Comparison of ENCODE assay signal across 8 mouse cellular contexts in the genomic region with DNA sequence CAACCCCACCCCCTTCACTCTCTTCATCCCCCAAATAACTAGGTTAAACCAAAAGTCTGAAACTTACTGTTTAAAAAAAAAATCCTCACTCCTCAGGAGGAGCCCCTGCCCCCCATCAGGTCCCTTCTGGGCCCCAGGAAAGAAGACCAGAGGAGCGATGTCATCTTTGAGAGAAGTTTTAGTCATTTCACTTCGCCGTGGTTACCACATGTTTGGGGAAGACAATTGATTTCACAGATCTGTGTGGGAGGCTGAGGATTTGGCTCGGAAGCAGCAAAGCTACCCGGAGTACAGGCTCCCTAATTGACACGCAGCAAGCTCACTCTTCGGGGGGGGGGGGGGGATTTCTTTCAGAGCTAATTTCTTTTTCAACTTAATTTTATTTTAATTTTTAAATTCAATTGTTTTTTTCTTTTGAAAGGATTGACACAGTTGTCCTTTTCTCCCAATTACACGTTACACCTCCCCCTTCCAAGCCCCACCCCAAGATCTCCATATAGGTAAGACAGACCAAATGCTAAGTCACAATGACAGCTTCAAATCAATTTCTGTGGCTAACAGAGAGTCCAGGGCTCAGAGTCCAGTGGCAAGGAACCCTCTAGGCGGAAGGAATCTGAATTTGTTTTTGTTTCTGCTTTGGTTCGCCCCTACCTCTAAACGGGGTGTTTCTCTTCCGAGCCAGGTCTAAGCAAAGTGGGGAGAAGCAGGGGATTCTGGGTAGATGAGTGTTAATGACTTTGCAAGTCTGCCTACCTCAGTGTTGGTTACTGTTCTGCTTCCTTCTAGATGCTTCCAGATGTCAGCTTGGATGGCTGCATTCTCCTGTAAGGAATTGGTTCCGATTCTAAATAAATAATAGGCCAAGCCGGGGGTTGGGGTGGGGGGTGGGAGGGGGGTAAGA.
DNase-seq lines count a peak whose midpoint lies in the region; ATAC-seq and TF ChIP-seq lines count a peak whose summit lies in the region.

No protein-coding gene starts in this region.

- TF ChIP-seq EP300 in ES-Bruce4 (IDR thresholded peaks at IDR 0.05; ENCODE audit: insufficient read depth, low read depth, low read length) = no peak

- no peak for TF ChIP-seq CTCF in gastrocnemius, adult 2 months (IDR thresholded peaks at IDR 0.05)
- TF ChIP-seq CTCF in ES-Bruce4 (IDR thresholded peaks at IDR 0.05; ENCODE audit: low read depth, low read length) = no peak

- H3K4me2 ChIP-seq in forebrain, embryonic 13.5 days = peak overlapping the region; percentile 53
- H3K4me2 ChIP-seq in limb, embryonic 12.5 days = peak overlapping the region; percentile 58

- peaks cover 12% of the 10 kb centered on the region for H3K4me1 ChIP-seq in ES-Bruce4 (ENCODE audit: control insufficient read depth, insufficient read depth, low read length)
- peaks cover 13% of the 10 kb centered on the region; the same call in 1 of the 2 replicates for H3K4me1 ChIP-seq in forebrain, embryonic 13.5 days
- peaks cover 17% of the 10 kb centered on the region; the same call in 1 of the 2 replicates for H3K4me1 ChIP-seq in limb, embryonic 12.5 days (replicated peaks)

- no peaks in the 10 kb centered on the region for H3K27me3 ChIP-seq in ES-Bruce4 (ENCODE audit: control insufficient read depth, insufficient read depth, low read length, poor library complexity, severe bottlenecking)
- H3K27me3 ChIP-seq in forebrain, embryonic 13.5 days = peaks cover 10% of the 10 kb centered on the region
- no peaks in the 10 kb centered on the region for H3K27me3 ChIP-seq in limb, embryonic 12.5 days

- H3K4me3 ChIP-seq in gastrocnemius, adult 2 months = peak overlapping the region; percentile 69
- no peak overlapping the region for H3K4me3 ChIP-seq in ES-Bruce4 (ENCODE audit: low read depth, low read length)
- H3K4me3 ChIP-seq in forebrain, embryonic 13.5 days = peak overlapping the region; percentile 13; the same call in 1 of the 2 replicates
- peak overlapping the region; percentile 29 for H3K4me3 ChIP-seq in limb, embryonic 12.5 days (replicated peaks)

- no peak for TF ChIP-seq POLR2A in ES-Bruce4 (IDR thresholded peaks at IDR 0.05; ENCODE audit: insufficient read depth, low read length)

- H3K27ac ChIP-seq in gastrocnemius, adult 2 months = peak overlapping the region; percentile 70
- no peak overlapping the region for H3K27ac ChIP-seq in ES-Bruce4 (ENCODE audit: insufficient read depth, low read length)
- no peak overlapping the region for H3K27ac ChIP-seq in forebrain, embryonic 13.5 days
- H3K27ac ChIP-seq in limb, embryonic 12.5 days = no peak overlapping the region

- intact Hi-C loops in gastrocnemius, adult 2 months (cut with DNase I) = loop anchor here (5.0 kb wide), 1 partner anchor 110 kb away; the partner anchor contains the start of gene Egr2

- peak; percentile 58; the same call in 1 of the 2 replicates for ATAC-seq in forebrain, embryonic 13.5 days
- ATAC-seq in limb, embryonic 12.5 days (ENCODE audit: insufficient number of reproducible peaks, insufficient read depth, low FRiP score, low TSS enrichment, low read depth) = 0 out of 2 replicates have a peak, but pooled peaks have one; percentile 29

- 8% methylated on average over 14 of the region's 14 CpGs for WGBS in forebrain, embryonic 13.5 days
- WGBS in limb, embryonic 12.5 days = 9% methylated on average over 14 of the region's 14 CpGs

- no peaks in the 10 kb centered on the region for H3K36me3 ChIP-seq in ES-Bruce4 (ENCODE audit: control insufficient read depth, insufficient read depth, low read length, poor library complexity, severe bottlenecking)
- H3K36me3 ChIP-seq in forebrain, embryonic 13.5 days (ENCODE audit: poor library complexity, severe bottlenecking) = no peaks in the 10 kb centered on the region
- H3K36me3 ChIP-seq in limb, embryonic 12.5 days = no peaks in the 10 kb centered on the region

- peak overlapping the region; percentile 40; the same call in 1 of the 2 replicates for H3K9ac ChIP-seq in ES-Bruce4 (ENCODE audit: low read depth, poor library complexity, severe bottlenecking)
- no peak overlapping the region for H3K9ac ChIP-seq in forebrain, embryonic 13.5 days
- H3K9ac ChIP-seq in limb, embryonic 12.5 days (replicated peaks) = no peak overlapping the region

- peak; percentile 24 for DNase-seq in gastrocnemius, adult 2 months
- DNase-seq in gastrocnemius, postnatal 4 days (ENCODE audit: low spot score in 2 of 2) = no peak
- DNase-seq in neural tube, embryonic 10.5 days (ENCODE audit: extremely low spot score, low spot score) = peak; percentile 34
- DNase-seq in cerebellum, adult 9-11 months = no peak
- DNase-seq in adrenal gland, postnatal 36 days = no peak

- H3K9me3 ChIP-seq in ES-Bruce4 (replicated peaks; ENCODE audit: control insufficient read depth, insufficient read depth, low read length, poor library complexity, severe bottlenecking) = no peaks in the 10 kb centered on the region
- H3K9me3 ChIP-seq in forebrain, embryonic 13.5 days (replicated peaks) = no peaks in the 10 kb centered on the region
- no peaks in the 10 kb centered on the region for H3K9me3 ChIP-seq in limb, embryonic 12.5 days

Comparison
In these comparisons a context has a peak if more than half of its experiments do, and no peak if none do; other contexts are left out.
1. DNase-seq: peak in gastrocnemius, adult 2 months (single experiment) and neural tube, embryonic 10.5 days (single experiment); none in gastrocnemius, postnatal 4 days (0 of 2), cerebellum, adult 9-11 months (single experiment) and adrenal gland, postnatal 36 days (0 of 2).